ENCODE assay signal across 20 mouse cellular contexts in genomic region chr7:112165593-112165992, GRCm38 (mm10). TPM values are rescaled to one million over a fixed set of nuclear protein-coding genes. Genes with fewer than 3 reads are reported as not detected.
"Had no signal": no experiment of that assay in that cellular context is flagged by ENCODE, and none has a peak within 500 bp of the region (broad histone marks: within the 10 kb centered on the region; RNA-seq: fewer than 3 reads in every experiment).

No protein-coding gene starts in this region.

- H3K4me2 ChIP-seq: lung, embryonic 15.5 days; midbrain, embryonic 11.5 days; midbrain, embryonic 13.5 days; midbrain, embryonic 15.5 days; neural tube, embryonic 12.5 days; stomach, embryonic 15.5 days had no signal

- H3K9ac ChIP-seq: liver, postnatal 0 days; lung, embryonic 15.5 days; midbrain, embryonic 13.5 days; midbrain, embryonic 15.5 days; neural tube, embryonic 12.5 days; stomach, embryonic 15.5 days had no signal

- ATAC-seq: liver, postnatal 0 days; lung, postnatal 0 days; midbrain, embryonic 13.5 days; midbrain, embryonic 15.5 days had no signal

- H3K4me1 ChIP-seq: megakaryocyte, embryonic 14.5 days had no signal

- H3K9me3 ChIP-seq: lung, embryonic 15.5 days; megakaryocyte, embryonic 14.5 days; midbrain, embryonic 13.5 days; midbrain, embryonic 15.5 days; neural tube, embryonic 12.5 days; stomach, embryonic 15.5 days had no signal

- H3K27me3 ChIP-seq: lung, embryonic 15.5 days; midbrain, embryonic 13.5 days; midbrain, embryonic 15.5 days; neural tube, embryonic 12.5 days; stomach, embryonic 15.5 days had no signal

- H3K4me3 ChIP-seq: lung, embryonic 15.5 days; megakaryocyte, embryonic 14.5 days; midbrain, embryonic 13.5 days; midbrain, embryonic 15.5 days; neural tube, embryonic 12.5 days; stomach, embryonic 15.5 days had no signal

- DNase-seq: liver, postnatal 0 days; lung, adult 2 months; lung, postnatal 14 days; lung, postnatal 36 days; thymus, adult 2 months; thymus, postnatal 25 days; thymus, postnatal 4 days had no signal

- H3K27ac ChIP-seq: lung, embryonic 15.5 days; macrophage; midbrain, embryonic 13.5 days; midbrain, embryonic 15.5 days; neural tube, embryonic 12.5 days; stomach, embryonic 15.5 days; stomach, postnatal 0 days had no signal

- H3K36me3 ChIP-seq: lung, embryonic 15.5 days; midbrain, embryonic 13.5 days; midbrain, embryonic 15.5 days; neural tube, embryonic 12.5 days; stomach, embryonic 15.5 days had no signal

RNA-seq across cellular contexts. Expression of gene Dkk3, which starts 6.7 kb away (rescaled TPM):
- total RNA-seq: megakaryocyte progenitor cell, adult 5-6 weeks; monocyte, adult 5-6 weeks; neutrophil, adult 5-6 weeks had no signal
- polyA plus RNA-seq: macrophage had no signal
